Mouse (Mus musculus): Measurements from ENCODE around the gene Lnx2. TPM values are rescaled to one million over a fixed set of nuclear protein-coding genes. Genes with fewer than 3 reads are reported as not detected.

The Lnx2 gene
- polyA plus RNA-seq, 1 experiment from 2014 or later: 18.3 TPM

GRCm38 (mm10) chr5:147056712-147057290 lies 19.6 kb downstream of the Lnx2 start:
- 76% methylated on average over 10 of the region's 10 CpGs for WGBS
- no peak overlapping the region for H3K4me3 ChIP-seq (replicated peaks; ENCODE audit: low read length)
- no peaks in the 10 kb centered on the region for H3K9me3 ChIP-seq (replicated peaks; ENCODE audit: control insufficient read depth, low read length)
- no peak overlapping the region for H3K9ac ChIP-seq (ENCODE audit: low read length)
- H3K4me2 ChIP-seq (ENCODE audit: low read depth, low read length): no peak overlapping the region
- no peak for ATAC-seq (ENCODE audit: insufficient read depth, low FRiP score)
- H3K36me3 ChIP-seq (ENCODE audit: control insufficient read depth, insufficient read depth, low read length): no peaks in the 10 kb centered on the region
- peaks cover 25% of the 10 kb centered on the region for H3K4me1 ChIP-seq (ENCODE audit: control insufficient read depth, insufficient read depth, low read length)
- H3K27me3 ChIP-seq (ENCODE audit: control insufficient read depth, insufficient read depth, low read length): no peaks in the 10 kb centered on the region
- H3K27ac ChIP-seq (ENCODE audit: low read length): peak overlapping the region; percentile 60; the same call in 1 of the 2 replicates

GRCm38 (mm10) chr5:147055572-147056245 lies 20.7 kb downstream of the Lnx2 start:
- no peak overlapping the region for H3K4me3 ChIP-seq (replicated peaks; ENCODE audit: low read length)
- WGBS: 77% methylated on average over 6 of the region's 6 CpGs
- ATAC-seq (ENCODE audit: insufficient read depth, low FRiP score): no peak
- H3K27me3 ChIP-seq (ENCODE audit: control insufficient read depth, insufficient read depth, low read length): no peaks in the 10 kb centered on the region
- no peaks in the 10 kb centered on the region for H3K36me3 ChIP-seq (ENCODE audit: control insufficient read depth, insufficient read depth, low read length)
- H3K27ac ChIP-seq (ENCODE audit: low read length): no peak overlapping the region
- H3K9me3 ChIP-seq (replicated peaks; ENCODE audit: control insufficient read depth, low read length): no peaks in the 10 kb centered on the region
- H3K4me1 ChIP-seq (ENCODE audit: control insufficient read depth, insufficient read depth, low read length): peaks cover 29% of the 10 kb centered on the region
- H3K4me2 ChIP-seq (ENCODE audit: low read depth, low read length): no peak overlapping the region
- H3K9ac ChIP-seq (ENCODE audit: low read length): no peak overlapping the region

GRCm38 (mm10) chr5:147054747-147055270 lies 21.6 kb downstream of the Lnx2 start:
- WGBS: 40% methylated on average over 2 of the region's 2 CpGs
- no peak overlapping the region for H3K9ac ChIP-seq (ENCODE audit: low read length)
- no peak for ATAC-seq (ENCODE audit: insufficient read depth, low FRiP score)
- no peak overlapping the region for H3K27ac ChIP-seq (ENCODE audit: low read length)
- H3K27me3 ChIP-seq (ENCODE audit: control insufficient read depth, insufficient read depth, low read length): no peaks in the 10 kb centered on the region
- peaks cover 31% of the 10 kb centered on the region for H3K4me1 ChIP-seq (ENCODE audit: control insufficient read depth, insufficient read depth, low read length)
- H3K36me3 ChIP-seq (ENCODE audit: control insufficient read depth, insufficient read depth, low read length): no peaks in the 10 kb centered on the region
- H3K4me3 ChIP-seq (replicated peaks; ENCODE audit: low read length): no peak overlapping the region
- H3K4me2 ChIP-seq (ENCODE audit: low read depth, low read length): no peak overlapping the region
- no peaks in the 10 kb centered on the region for H3K9me3 ChIP-seq (replicated peaks; ENCODE audit: control insufficient read depth, low read length)

- WGBS: 79% methylated on average over 6 of the region's 6 CpGs
- H3K4me3 ChIP-seq (replicated peaks; ENCODE audit: low read length): no peak overlapping the region
- no peak overlapping the region for H3K4me2 ChIP-seq (ENCODE audit: low read depth, low read length)
- no peak overlapping the region for H3K9ac ChIP-seq (ENCODE audit: low read length)
- H3K4me1 ChIP-seq (ENCODE audit: control insufficient read depth, insufficient read depth, low read length): peaks cover 31% of the 10 kb centered on the region
- H3K27ac ChIP-seq (ENCODE audit: low read length): no peak overlapping the region
- H3K27me3 ChIP-seq (ENCODE audit: control insufficient read depth, insufficient read depth, low read length): no peaks in the 10 kb centered on the region
- no peaks in the 10 kb centered on the region for H3K9me3 ChIP-seq (replicated peaks; ENCODE audit: control insufficient read depth, low read length)
- no peaks in the 10 kb centered on the region for H3K36me3 ChIP-seq (ENCODE audit: control insufficient read depth, insufficient read depth, low read length)
- no peak for ATAC-seq (ENCODE audit: insufficient read depth, low FRiP score)
Observed at GRCm38 (mm10) chr5:147054328-147054727, 22.1 kb downstream of the Lnx2 start.

GRCm38 (mm10) chr5:147053481-147053880 lies 22.9 kb downstream of the Lnx2 start:
- H3K9ac ChIP-seq (ENCODE audit: low read length): no peak overlapping the region
- no peak overlapping the region for H3K27ac ChIP-seq (ENCODE audit: low read length)
- H3K4me2 ChIP-seq (ENCODE audit: low read depth, low read length): no peak overlapping the region
- H3K27me3 ChIP-seq (ENCODE audit: control insufficient read depth, insufficient read depth, low read length): no peaks in the 10 kb centered on the region
- peaks cover 29% of the 10 kb centered on the region for H3K4me1 ChIP-seq (ENCODE audit: control insufficient read depth, insufficient read depth, low read length)
- H3K4me3 ChIP-seq (replicated peaks; ENCODE audit: low read length): no peak overlapping the region
- ATAC-seq (ENCODE audit: insufficient read depth, low FRiP score): no peak
- WGBS: 73% methylated on average over 3 of the region's 3 CpGs
- H3K36me3 ChIP-seq (ENCODE audit: control insufficient read depth, insufficient read depth, low read length): no peaks in the 10 kb centered on the region
- H3K9me3 ChIP-seq (replicated peaks; ENCODE audit: control insufficient read depth, low read length): no peaks in the 10 kb centered on the region

GRCm38 (mm10) chr5:147053071-147053470 lies 23.3 kb downstream of the Lnx2 start:
- peaks cover 26% of the 10 kb centered on the region for H3K4me1 ChIP-seq (ENCODE audit: control insufficient read depth, insufficient read depth, low read length)
- no peak for ATAC-seq (ENCODE audit: insufficient read depth, low FRiP score)
- H3K27ac ChIP-seq (ENCODE audit: low read length): no peak overlapping the region
- WGBS: 80% methylated on average over 6 of the region's 6 CpGs
- H3K4me2 ChIP-seq (ENCODE audit: low read depth, low read length): no peak overlapping the region
- no peak overlapping the region for H3K9ac ChIP-seq (ENCODE audit: low read length)
- H3K27me3 ChIP-seq (ENCODE audit: control insufficient read depth, insufficient read depth, low read length): no peaks in the 10 kb centered on the region
- H3K9me3 ChIP-seq (replicated peaks; ENCODE audit: control insufficient read depth, low read length): no peaks in the 10 kb centered on the region
- no peaks in the 10 kb centered on the region for H3K36me3 ChIP-seq (ENCODE audit: control insufficient read depth, insufficient read depth, low read length)
- H3K4me3 ChIP-seq (replicated peaks; ENCODE audit: low read length): no peak overlapping the region

GRCm38 (mm10) chr5:147052309-147052558 lies 24.2 kb downstream of the Lnx2 start:
- Histone ChIP-seq H3K27ac (ENCODE audit: low read length) (0 out of 2 replicates have a peak overlapping the region, but pooled peaks have one; percentile 12), H3K36me3 (ENCODE audit: control insufficient read depth, insufficient read depth, low read length) (no peaks in the 10 kb centered on the region), H3K4me3 (replicated peaks; ENCODE audit: low read length) (no peak overlapping the region), H3K4me1 (ENCODE audit: control insufficient read depth, insufficient read depth, low read length) (peaks cover 26% of the 10 kb centered on the region), H3K27me3 (ENCODE audit: control insufficient read depth, insufficient read depth, low read length) (no peaks in the 10 kb centered on the region), H3K4me2 (ENCODE audit: low read depth, low read length) (no peak overlapping the region), H3K9me3 (replicated peaks; ENCODE audit: control insufficient read depth, low read length) (no peaks in the 10 kb centered on the region), H3K9ac (ENCODE audit: low read length) (no peak overlapping the region)
- no peak for ATAC-seq (ENCODE audit: insufficient read depth, low FRiP score)
- 77% methylated on average over 4 of the region's 4 CpGs for WGBS

- no peaks in the 10 kb centered on the region for H3K9me3 ChIP-seq (replicated peaks; ENCODE audit: control insufficient read depth, low read length)
- H3K4me1 ChIP-seq (ENCODE audit: control insufficient read depth, insufficient read depth, low read length): peaks cover 25% of the 10 kb centered on the region
- H3K27me3 ChIP-seq (ENCODE audit: control insufficient read depth, insufficient read depth, low read length): no peaks in the 10 kb centered on the region
- no peak for ATAC-seq (ENCODE audit: insufficient read depth, low FRiP score)
- 0 out of 2 replicates have a peak overlapping the region, but pooled peaks have one; percentile 22 for H3K9ac ChIP-seq (ENCODE audit: low read length)
- no peaks in the 10 kb centered on the region for H3K36me3 ChIP-seq (ENCODE audit: control insufficient read depth, insufficient read depth, low read length)
- no peak overlapping the region for H3K4me3 ChIP-seq (replicated peaks; ENCODE audit: low read length)
- 0 out of 2 replicates have a peak overlapping the region, but pooled peaks have one; percentile 9 for H3K4me2 ChIP-seq (ENCODE audit: low read depth, low read length)
- 64% methylated on average over 29 of the region's 29 CpGs for WGBS
- 0 out of 2 replicates have a peak overlapping the region, but pooled peaks have one; percentile 12 for H3K27ac ChIP-seq (ENCODE audit: low read length)
Observed at GRCm38 (mm10) chr5:147051500-147052308, 24.7 kb downstream of the Lnx2 start.
